19 mouse cellular contexts compared by ENCODE assay signal in the genomic region with DNA sequence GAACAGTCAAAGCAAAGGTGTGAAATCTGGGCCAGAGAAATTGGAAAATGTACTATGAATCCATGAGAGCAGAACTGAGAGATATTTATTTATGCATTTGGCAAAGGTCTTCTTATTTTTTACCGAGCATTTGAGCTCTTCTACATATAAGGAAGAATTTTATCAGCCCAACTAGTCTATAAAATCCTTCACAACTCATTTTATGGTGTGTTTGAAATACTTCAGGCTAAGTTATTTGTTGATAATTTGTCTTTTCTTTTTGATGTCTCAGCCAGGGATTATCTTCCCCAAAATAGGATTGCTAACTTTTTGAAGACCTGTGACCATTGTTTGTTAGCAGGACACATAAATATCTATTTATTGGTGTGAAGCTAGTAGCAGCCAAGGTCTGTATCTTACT.
"Had no signal": no experiment of that assay in that cellular context is flagged by ENCODE, and none has a peak within 500 bp of the region (broad histone marks: within the 10 kb centered on the region; RNA-seq: fewer than 3 reads in every experiment).

No protein-coding gene starts in this region.

- H3K27me3 ChIP-seq: liver, embryonic 12.5 days; midbrain, embryonic 12.5 days; neural tube, embryonic 13.5 days; neural tube, embryonic 15.5 days had no signal

- H3K4me2 ChIP-seq: liver, embryonic 12.5 days; midbrain, embryonic 12.5 days; neural tube, embryonic 13.5 days; neural tube, embryonic 15.5 days had no signal

- H3K36me3 ChIP-seq: liver, embryonic 12.5 days; midbrain, embryonic 10.5 days; midbrain, embryonic 12.5 days; neural tube, embryonic 13.5 days; neural tube, embryonic 15.5 days had no signal

- H3K27ac ChIP-seq: liver, embryonic 12.5 days; liver, embryonic 14.5 days; midbrain, embryonic 10.5 days; midbrain, embryonic 12.5 days; neural tube, embryonic 13.5 days; neural tube, embryonic 15.5 days had no signal

- H3K4me1 ChIP-seq: liver, embryonic 12.5 days; midbrain, embryonic 10.5 days; midbrain, embryonic 12.5 days; neural tube, embryonic 13.5 days had no signal

- H3K9ac ChIP-seq: liver, embryonic 12.5 days; liver, embryonic 14.5 days; midbrain, embryonic 12.5 days; neural tube, embryonic 13.5 days; neural tube, embryonic 15.5 days had no signal

- H3K4me3 ChIP-seq: liver, embryonic 12.5 days; midbrain, embryonic 10.5 days; midbrain, embryonic 12.5 days; myocyte; neural tube, embryonic 13.5 days; neural tube, embryonic 15.5 days had no signal

- DNase-seq: lung, adult 2 months; lung, postnatal 4 days; midbrain, embryonic 14.5 days; retina, postnatal 1 day; right cerebral cortex, adult 18-20 months; right cerebral cortex, postnatal 25 days; right cerebral cortex, postnatal 4 days; spleen, adult 18-20 months; thymus, adult 18-20 months; thymus, postnatal 14 days; thymus, postnatal 36 days had no signal

- ATAC-seq: liver, embryonic 12.5 days; midbrain, embryonic 16.5 days had no signal

- H3K9me3 ChIP-seq: liver, embryonic 12.5 days; midbrain, embryonic 10.5 days; midbrain, embryonic 12.5 days; neural tube, embryonic 13.5 days; neural tube, embryonic 15.5 days had no signal
